Mouse (Mus musculus) lung, adult 2 months (tissue): ENCODE results near the gene Abraxas1. TPM values are rescaled to one million over a fixed set of nuclear protein-coding genes. Genes with fewer than 3 reads are reported as not detected.

Source experiments
- DNase-seq: peaks from one replicate; pipeline ENCODE4 v3.0.0; 2022
- H3K4me1 ChIP-seq: fragments of 200-500 bp; 2 replicates; pipeline ENCODE4 v1.6.1; 2011; ENCODE audit warnings: low read length; ENCODE audit not compliant: control insufficient read depth, insufficient read depth
- H3K4me3 ChIP-seq: fragments of 200-500 bp; replicated peaks from 2 replicates; pipeline ENCODE3; 2011; ENCODE audit warnings: low read depth, mild to moderate bottlenecking, control low read depth, low read length; ENCODE audit errors: extremely low read depth
- CTCF ChIP-seq: fragments of 200-500 bp; IDR thresholded peaks from 2 replicates; pipeline ENCODE4 v1.5.1; 2011; ENCODE audit warnings: mild to moderate bottlenecking, low read length, control low read depth; ENCODE audit not compliant: insufficient read depth
- POLR2A ChIP-seq: fragments of 200-500 bp; IDR thresholded peaks from 2 replicates; pipeline ENCODE4 v1.6.1; 2011; ENCODE audit warnings: low read depth, mild to moderate bottlenecking, control low read depth, low read length, borderline replicate concordance; ENCODE audit errors: extremely low read depth
- WGBS: fragments of 180-500 bp; shearing (Covaris S2); methylation state at CpG from one replicate; pipeline ENCODE4 v1.1.7; 2018; 5-methylcytosine and 5-hydroxymethylcytosine counted together
- polyA plus RNA-seq: library from polyadenylated mRNA; depleted of rRNA; stranded (reverse); fragments of >200 nt; gene quantifications from 2 replicates; pipeline ENCODE4 v1.2.3, GENCODE M21; 2012; rRNA removed

The Abraxas1 gene
- polyA plus RNA-seq, 1 experiment, result 3.1 TPM

GRCm38 (mm10) chr5:100787527-100787926 is 33.2 kb downstream of the Abraxas1 start:
- no peak for DNase-seq
- H3K4me3 ChIP-seq, result no peak overlapping the region
- TF ChIP-seq POLR2A, result no peak
- no peak for TF ChIP-seq CTCF
- H3K4me1 ChIP-seq, result no peaks in the 10 kb centered on the region
- 90% methylated on average over 9 of the region's 9 CpGs for WGBS

GRCm38 (mm10) chr5:100779002-100779401 is 41.8 kb downstream of the Abraxas1 start:
- Histone ChIP-seq H3K4me1 (no peaks in the 10 kb centered on the region), H3K4me3 (no peak overlapping the region)
- TF ChIP-seq CTCF (no peak), POLR2A (no peak)
- DNase-seq, result no peak
- 93% methylated on average over 13 of the region's 13 CpGs for WGBS

GRCm38 (mm10) chr5:100776900-100777299 is 43.9 kb downstream of the Abraxas1 start:
- Histone ChIP-seq H3K4me3 (no peak overlapping the region), H3K4me1 (no peaks in the 10 kb centered on the region)
- 74% methylated on average over 5 of the region's 5 CpGs for WGBS
- DNase-seq, result no peak
- no peak for TF ChIP-seq CTCF
- TF ChIP-seq POLR2A, result no peak

GRCm38 (mm10) chr5:100775778-100776404 is 44.9 kb downstream of the Abraxas1 start:
- no peak for TF ChIP-seq CTCF
- no peak for TF ChIP-seq POLR2A
- Histone ChIP-seq H3K4me1 (no peaks in the 10 kb centered on the region), H3K4me3 (no peak overlapping the region)
- 79% methylated on average over 13 of the region's 13 CpGs for WGBS
- no peak for DNase-seq

GRCm38 (mm10) chr5:100771575-100771974 is 49.2 kb downstream of the Abraxas1 start:
- H3K4me3 ChIP-seq, result no peak overlapping the region
- WGBS, result 92% methylated on average over 4 of the region's 4 CpGs
- DNase-seq, result no peak
- H3K4me1 ChIP-seq, result no peaks in the 10 kb centered on the region
- no peak for TF ChIP-seq CTCF
- TF ChIP-seq POLR2A, result no peak

GRCm38 (mm10) chr5:100766026-100766425 is 54.7 kb downstream of the Abraxas1 start:
- Histone ChIP-seq H3K4me3 (no peak overlapping the region), H3K4me1 (no peaks in the 10 kb centered on the region)
- WGBS, result 97% methylated on average over 7 of the region's 7 CpGs
- TF ChIP-seq POLR2A, result no peak
- TF ChIP-seq CTCF, result no peak
- DNase-seq, result no peak

- Histone ChIP-seq H3K4me3 (no peak overlapping the region), H3K4me1 (no peaks in the 10 kb centered on the region)
- WGBS, result 90% methylated on average over 7 of the region's 7 CpGs
- TF ChIP-seq CTCF (no peak), POLR2A (no peak)
- no peak for DNase-seq
Observed at GRCm38 (mm10) chr5:100761736-100762135, 59.0 kb downstream of the Abraxas1 start.

GRCm38 (mm10) chr5:100760049-100760663 is 60.6 kb downstream of the Abraxas1 start:
- TF ChIP-seq CTCF (no peak), POLR2A (no peak)
- WGBS, result 85% methylated on average over 10 of the region's 10 CpGs
- no peak for DNase-seq
- Histone ChIP-seq H3K4me3 (no peak overlapping the region), H3K4me1 (no peaks in the 10 kb centered on the region)

- WGBS, result 93% methylated on average over 5 of the region's 5 CpGs
Observed at GRCm38 (mm10) chr5:100758121-100758520, 62.6 kb downstream of the Abraxas1 start.

More at GRCm38 (mm10) chr5:100758121-100758520, 62.6 kb downstream of the Abraxas1 start:
- H3K4me1 ChIP-seq, result no peaks in the 10 kb centered on the region
- no peak for DNase-seq
- TF ChIP-seq POLR2A, result no peak
- TF ChIP-seq CTCF, result no peak
- H3K4me3 ChIP-seq, result no peak overlapping the region

Other genes with a start within 250 kb of the Abraxas1 start
- 49.8 and 87.4 TPM in 2 replicates for gene Plac8, start 248.7 kb downstream of the Abraxas1 start, polyA plus RNA-seq
- 67.7 and 97.9 TPM in 2 replicates for gene Coq2, start 145.8 kb downstream of the Abraxas1 start, polyA plus RNA-seq
- gene Hpse, start 101.2 kb downstream of the Abraxas1 start, polyA plus RNA-seq, result 4.0 and 5.9 TPM in 2 replicates
- 2.9 and 5.9 TPM in 2 replicates for gene Helq, start 22.4 kb downstream of the Abraxas1 start, polyA plus RNA-seq
- gene Mrps18c, start 22.3 kb downstream of the Abraxas1 start, polyA plus RNA-seq, result 9.9 and 16.5 TPM in 2 replicates
- gene Gpat3, start 24.7 kb upstream of the Abraxas1 start, polyA plus RNA-seq, result 2.0 and 2.3 TPM in 2 replicates